Mouse (Mus musculus): ENCODE results near the gene Lrmp. TPM values are rescaled to one million over a fixed set of nuclear protein-coding genes. Genes with fewer than 3 reads are reported as not detected.

Lrmp gene
- total RNA-seq, 2 experiments from 2014 or later = 2.2 to 7.0 TPM

DNA sequence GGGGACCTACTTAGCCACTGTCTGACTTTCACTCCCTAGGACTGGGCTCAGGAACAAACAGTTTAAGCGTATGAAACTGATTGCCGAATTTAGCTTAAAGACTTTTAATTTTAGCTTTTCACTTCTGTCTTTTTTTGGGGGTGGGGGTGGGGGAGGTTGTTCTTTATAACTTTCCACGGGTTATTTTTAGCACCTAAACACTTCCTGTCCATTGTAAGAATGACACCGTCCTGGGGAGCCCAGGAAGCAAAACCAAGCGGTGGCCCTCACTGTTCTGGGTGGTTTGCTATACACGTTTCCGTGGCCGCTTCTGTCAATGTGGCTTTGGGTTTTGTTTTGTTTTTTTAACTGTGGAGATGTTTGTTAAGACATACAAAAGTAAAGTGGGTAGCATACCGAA is 14.5 kb upstream of the Lrmp start:
- intact Hi-C loops (cut with DNase I) = no loop called here
- DNase-seq = no peak

DNA sequence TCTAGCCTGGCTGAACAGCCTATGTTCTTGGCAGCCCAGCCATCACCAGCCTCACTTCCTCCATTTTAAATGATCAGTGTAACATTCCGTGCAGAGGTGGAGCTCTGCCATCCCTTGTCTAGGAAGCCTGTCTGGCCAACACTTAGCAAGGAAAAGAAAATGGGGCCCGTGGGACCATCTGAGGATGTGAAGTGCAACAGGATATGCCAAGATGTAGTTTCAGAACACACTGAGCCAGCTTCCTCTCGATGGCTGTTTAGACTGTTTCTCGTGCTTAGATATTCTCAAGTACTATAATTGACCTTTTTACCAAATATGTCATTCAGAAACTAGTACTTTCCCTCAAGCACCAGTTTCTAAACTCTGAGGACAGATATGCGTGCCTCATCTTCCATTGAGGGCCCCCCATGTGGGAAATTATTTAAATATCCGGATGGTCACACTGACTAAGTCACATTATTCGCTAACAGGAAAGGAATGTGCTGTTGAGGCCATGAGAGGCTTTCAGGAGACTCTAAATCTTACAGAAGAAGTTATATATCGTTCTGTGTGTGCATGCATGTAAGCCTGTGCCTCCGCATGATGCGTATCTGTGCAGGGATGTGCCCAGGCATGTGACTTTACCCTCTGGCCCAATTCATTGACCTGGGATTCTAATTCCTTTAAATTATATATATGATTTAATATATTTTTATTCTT is 11.1 kb upstream of the Lrmp start:
- intact Hi-C loops (cut with DNase I) = no loop called here
- DNase-seq = no peak

DNA sequence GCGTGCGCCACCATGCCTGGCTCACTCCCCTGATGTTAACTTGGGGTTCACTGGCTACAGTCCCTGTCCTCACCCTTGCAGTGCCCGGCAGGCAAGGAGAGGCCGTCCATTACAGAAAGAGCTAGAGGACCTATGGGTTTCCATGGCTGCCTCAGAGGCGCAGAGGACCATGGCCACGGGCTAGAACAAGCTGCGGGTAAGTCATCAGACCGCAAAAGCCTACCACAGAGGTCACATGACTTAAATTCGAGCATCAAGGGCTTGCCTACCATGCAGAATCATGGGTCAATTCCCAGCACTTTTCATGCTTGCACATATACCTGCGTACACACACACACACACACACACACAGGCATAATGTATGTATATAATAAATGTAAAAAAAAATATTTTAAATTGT is 10.0 kb upstream of the Lrmp start:
- DNase-seq = no peak
- intact Hi-C loops (cut with DNase I) = no loop called here

DNA sequence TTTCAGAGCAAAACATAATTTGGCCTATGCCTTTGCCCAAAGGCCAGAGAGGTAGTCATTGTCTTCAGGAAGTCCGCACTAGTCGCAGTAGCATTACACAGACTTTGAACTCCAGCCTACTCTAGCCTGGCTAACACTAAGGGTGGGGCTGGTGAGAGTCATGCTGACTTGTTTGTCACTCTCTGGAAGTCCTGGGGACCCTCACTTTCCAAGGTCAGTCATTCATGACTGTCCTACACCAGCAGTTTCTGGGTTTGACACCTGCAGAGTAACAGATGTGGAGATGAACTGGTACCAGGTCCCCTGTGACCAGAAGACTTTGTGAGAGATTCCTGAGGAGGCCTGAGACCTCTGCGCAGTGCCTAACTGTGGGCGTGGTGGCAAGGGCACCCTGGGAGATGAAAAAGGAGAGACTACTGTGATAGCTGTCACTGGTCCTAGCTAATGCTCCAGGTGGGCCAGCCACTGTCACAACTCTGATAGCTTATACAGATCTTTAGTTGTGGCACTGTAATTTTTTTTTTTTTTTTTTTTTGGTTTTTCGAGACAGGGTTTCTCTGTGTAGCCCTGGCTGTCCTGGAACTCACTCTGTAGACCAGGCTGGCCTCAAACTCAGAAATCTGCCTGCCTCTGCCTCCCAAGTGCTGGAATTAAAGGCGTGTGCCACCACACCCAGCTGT is 9.2 kb upstream of the Lrmp start:
- intact Hi-C loops (cut with DNase I) = no loop called here
- no peak for DNase-seq

DNA sequence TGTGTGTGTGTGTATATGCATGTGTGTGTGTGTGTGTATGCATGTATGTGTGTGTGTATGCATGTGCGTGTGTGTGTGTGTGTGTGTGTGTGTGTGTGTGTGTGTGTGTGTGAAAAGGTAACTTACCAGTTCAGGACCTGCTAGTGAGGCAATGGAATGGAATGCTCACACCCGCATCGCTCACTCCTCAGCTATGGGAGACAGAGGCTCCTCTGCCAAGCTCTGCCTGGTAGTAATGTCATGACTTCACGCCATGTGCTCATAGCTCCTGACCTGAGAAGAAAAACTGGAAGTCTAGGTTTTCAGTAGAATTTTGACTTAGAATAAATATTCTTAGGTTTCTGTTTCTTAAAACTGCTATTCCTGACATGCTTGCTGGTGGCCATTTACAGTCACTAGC is 4.7 kb upstream of the Lrmp start:
- no peak for DNase-seq
- intact Hi-C loops (cut with DNase I) = no loop called here

DNA sequence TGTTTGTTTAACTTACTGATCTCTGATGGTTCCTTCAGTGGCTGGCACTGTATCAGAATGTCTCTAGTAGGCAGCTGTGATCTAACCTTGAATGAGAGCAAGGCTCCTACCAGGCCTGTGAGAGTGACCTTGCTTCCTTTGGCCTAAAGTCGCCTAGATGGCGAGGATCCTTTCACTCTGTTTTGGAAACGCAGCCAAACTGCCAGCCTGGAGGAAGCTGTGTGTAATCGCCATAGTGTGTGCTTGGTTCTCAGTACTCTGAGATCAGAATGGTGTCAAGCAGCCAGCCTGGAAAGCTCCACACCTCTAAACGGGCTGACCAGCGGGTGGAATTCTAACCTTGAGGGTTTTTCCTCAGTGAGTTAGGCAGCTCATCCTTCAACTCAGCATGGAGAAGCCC is 2.6 kb upstream of the Lrmp start:
- intact Hi-C loops (cut with DNase I) = no loop called here

DNA sequence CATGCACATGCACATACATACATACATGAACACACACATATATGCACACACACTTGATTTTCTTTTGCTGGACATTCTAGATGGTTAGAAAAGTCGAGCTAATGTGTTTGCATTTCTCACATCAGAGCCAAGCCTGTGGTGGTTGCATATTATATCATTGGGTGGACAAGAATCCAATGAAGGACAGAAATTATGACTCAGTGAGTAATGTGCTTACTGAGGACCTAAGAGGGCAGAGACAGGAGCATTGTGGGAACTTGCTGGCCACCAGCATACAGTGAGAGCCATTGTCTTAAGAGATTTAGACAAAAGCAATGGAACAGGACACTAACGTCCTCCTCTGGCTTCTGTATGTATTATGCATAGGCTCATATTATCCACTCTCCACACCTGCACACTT is 892 bp upstream of the Lrmp start:
- intact Hi-C loops (cut with DNase I) = no loop called here
- DNase-seq = no peak

More for the DNA sequence above, 2.6 kb upstream of the Lrmp start:
- DNase-seq = no peak

DNA sequence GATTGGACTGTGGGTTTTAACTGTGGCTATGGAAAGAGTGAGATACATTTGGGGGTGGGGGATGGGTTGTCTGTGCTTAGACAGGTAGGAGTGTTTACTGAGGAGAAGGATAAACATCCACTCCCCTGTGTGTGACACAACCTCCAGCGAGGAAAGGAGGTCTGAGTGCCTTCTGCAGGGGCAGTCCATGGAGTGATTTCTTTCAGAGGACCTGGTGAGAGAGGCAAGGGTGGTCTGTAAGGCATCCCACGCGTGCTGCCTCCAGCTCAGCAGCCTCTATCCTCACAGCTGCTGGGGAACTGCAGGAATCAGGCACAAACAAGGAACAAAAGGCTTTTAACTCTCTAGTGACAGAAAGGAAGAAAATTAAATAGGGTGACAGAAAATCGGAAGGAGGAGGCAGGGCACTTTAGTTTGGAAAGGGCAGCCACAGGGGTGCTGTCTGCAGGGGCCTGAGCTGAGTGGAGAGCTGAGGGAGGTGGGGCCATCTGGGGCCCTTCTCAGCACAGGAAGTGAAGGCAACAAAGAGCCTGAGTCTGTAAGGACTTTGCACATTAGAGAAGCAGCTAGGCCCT is 732 bp downstream of the Lrmp start:
- intact Hi-C loops (cut with DNase I) = no loop called here
- DNase-seq = no peak

DNA sequence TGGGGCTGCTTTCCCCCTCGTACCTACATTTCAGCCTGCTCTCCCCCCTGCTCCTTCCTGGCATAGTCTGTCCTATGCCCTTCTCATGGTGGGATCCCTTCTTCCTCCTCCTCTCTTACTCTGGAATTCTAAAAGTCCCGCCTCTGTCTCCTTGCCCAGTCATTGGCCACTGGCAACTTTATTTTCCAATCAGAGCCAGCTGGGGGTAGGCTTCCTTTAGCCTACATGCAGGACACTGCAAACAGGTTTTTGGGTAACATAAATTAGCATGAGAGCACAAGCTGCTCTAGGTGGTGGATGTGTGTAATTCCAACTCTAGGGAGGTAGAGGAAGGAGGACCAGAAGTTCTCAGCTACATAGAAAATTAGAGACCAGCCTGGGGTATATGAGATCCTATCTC is 4.6 kb downstream of the Lrmp start:
- intact Hi-C loops (cut with DNase I) = no loop called here
- no peak for DNase-seq

DNA sequence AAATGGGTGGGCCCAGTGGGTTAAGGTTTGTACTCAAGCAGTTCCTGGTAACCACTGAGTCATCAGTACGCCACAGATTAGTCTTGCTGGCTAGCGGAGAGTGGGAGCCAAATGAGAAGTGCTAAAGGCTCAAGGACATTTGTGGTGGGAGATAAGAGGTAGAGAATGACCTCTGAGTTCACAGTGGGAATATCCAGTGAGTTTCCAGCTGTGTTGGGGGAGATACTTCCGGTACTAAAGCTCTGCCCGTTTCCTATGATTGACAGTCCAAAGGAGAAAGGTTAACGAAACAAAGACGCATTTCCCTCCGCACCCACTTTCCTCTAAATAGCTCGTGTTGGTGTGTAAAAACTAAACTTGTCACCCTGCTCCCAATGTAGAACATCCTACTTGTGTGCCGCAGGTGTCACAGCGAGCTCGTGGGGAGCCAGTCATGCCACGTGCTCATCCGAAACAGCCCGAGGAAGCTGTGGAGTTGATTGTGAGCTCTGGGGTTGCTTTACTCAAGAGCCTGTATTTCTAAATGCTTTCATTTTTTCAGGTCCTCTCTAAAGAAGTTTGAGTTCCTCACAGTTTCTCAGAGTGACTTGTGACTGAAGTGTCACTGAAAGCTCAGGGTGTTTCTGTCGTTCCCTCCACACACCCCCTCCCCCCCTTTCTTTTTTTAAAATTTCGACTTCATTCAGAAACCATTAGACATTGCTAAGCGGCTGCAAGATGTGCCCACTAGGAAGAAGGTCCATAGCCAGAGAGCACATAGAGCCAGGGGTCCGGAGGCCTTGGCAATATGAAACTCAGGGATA is 5.5 kb downstream of the Lrmp start:
- intact Hi-C loops (cut with DNase I) = no loop called here

DNA sequence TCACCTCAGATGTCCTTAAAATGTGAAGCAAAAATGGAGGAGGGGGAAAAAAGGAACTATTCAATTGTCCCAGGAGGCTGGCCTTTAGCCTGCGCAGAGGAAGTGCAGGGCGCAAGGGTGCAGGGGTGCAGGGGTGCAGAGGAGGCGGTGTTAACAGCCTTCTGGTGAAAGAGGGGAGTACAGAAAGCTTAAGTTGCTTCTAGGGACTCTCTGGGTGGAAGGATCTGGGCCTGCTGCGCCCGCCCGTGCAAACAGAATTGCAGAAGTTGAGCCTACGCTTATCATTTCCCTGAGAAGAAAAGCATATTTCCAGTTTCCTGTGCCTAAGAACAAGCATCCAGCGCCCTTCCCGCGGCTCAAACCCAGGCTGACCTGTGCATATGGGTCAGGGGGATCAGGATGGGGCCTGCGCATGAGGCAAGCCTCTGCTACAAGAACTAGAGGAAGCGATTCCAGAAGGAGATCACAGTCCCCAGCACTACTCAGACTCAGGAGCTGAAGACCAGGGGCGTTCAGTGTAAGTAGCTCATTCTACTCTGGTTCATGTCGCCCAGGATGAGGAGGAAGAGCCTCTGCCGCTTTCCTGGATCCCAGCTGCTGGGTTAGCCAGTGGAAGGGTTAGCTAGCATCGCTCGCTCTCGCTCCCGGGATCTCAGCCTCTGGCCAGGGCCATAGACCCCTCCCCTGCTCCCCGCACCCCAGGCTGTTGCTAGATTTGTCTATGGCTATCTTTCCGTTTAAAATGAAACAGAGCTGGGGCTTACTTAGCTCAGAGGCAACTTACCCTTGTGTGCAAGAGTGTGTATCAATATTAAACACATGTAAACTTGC is 6.4 kb downstream of the Lrmp start:
- intact Hi-C loops (cut with DNase I) = no loop called here

More for the DNA sequence above, 5.5 kb downstream of the Lrmp start:
- DNase-seq = peak; percentile 13 to 14

DNA sequence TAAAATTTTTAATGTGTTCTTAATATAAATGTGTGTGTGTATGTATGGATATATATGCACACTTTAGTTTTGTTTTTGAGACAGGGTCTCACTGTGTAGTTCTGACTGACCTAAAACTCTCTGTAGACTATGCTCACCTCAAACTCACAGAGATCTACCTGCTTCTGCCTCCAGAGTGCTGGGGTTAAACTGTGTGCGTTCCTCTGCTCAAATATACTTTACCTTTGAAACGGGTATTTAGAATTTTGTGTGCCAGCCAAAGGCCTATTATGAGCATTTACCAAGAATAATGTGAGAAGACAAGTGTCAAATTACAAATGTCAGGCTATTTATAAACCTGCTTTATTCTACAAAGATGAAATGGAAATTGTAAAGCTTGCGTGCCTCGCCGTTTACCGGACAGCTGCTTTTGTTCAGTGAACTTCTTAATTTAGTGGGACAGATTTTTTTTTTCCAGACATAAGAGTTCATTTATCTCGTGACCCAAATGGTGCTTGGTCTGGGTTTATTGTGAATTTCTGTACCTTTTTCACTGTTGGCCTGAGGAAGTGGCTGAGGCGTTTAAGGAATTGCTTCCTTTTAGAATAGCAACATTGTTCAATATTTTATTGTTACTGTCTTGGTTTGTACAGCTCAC is 7.1 kb downstream of the Lrmp start:
- intact Hi-C loops (cut with DNase I) = no loop called here
- DNase-seq = no peak

More for the DNA sequence above, 6.4 kb downstream of the Lrmp start:
- DNase-seq = peak; percentile 21

DNA sequence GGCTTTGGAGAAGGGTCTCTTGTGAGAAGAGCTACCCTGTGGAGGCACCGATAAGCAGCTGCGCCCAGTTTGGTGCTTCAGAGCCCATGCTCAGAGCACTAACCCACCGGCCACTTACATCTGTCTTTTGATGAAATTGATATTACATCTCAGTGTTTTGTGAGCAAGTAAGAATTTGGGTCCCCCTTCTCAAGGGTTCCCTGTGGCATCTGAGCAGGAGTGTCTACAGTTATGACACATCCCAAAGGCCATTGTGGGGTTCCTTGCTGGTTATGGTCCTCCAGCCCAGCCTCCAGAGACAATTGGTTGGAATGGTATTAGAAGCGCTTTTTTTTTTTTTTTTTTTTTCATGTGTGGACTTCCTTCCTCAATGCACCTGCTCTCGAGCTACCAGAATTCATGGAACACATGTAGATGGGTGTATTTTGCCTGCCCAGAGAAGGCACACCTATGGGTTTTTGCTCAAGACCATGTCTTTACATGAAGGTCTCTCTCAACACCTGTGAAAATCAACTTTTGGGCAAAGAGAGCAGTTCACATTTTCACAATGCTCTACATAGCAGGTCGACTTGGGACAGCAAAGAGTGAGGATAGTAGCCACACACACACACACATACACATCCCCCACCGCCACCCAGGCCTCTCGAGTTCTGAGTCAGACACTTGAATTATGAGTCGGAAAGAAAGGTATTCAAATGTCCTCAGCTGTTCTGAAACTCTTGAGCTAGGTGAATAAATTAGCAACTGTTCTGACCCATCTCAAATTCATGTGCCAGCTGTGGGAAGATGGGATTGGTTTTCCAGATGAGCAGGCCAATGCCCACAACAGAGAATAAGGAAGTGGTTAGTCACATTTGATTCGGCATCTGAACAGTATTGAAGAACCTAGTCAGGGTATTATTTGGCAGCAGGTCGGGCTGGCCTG is 7.9 kb downstream of the Lrmp start:
- intact Hi-C loops (cut with DNase I) = no loop called here
- DNase-seq = no peak

DNA sequence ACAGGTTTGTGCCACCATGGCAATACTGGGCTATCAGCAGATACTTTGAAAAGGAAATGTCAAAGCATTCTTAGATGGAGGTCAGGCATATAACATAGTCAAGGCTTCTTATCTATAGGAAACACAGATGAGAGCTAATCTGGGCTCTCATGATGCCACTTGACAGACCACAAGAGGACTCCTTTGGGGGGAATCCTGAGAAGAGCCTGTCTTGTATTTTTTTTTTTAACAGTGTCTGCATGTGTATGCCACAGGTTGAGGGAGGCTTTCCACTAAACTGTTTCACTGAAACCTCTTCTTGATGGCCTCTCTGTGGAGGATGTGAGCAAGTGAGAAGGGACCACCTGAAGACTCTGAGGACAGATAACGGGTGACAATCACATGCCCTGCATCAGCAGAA is 9.2 kb downstream of the Lrmp start:
- intact Hi-C loops (cut with DNase I) = loop anchor here (5.0 kb wide), 2 partner anchors 37 to 48 kb away; no protein-coding TSS in a partner anchor
- DNase-seq = no peak

DNA sequence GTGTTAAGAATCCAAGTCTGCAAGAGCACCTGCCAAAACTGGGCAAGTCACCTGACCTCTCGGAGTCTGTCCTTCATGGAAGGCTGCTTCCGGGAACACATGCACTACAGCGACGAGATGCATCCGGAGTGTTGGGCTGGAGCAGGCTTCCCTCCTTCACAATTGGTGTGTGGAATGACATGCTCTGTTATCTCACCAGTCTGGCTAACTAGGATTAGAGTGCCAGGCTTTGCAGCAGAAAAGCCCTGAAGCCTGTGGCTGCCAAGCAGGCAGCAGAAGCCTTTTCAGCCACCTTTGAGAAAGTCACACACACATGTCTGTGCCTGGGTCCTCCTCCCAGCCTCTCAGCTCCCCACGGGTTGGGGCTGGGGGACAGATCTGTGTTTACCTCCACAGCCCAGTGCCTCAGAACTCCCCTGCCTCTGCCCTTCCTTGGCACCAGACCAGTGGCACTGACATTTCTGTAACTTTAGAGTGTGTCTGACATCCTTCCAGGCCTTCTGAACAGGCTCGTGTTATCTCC is 10.2 kb downstream of the Lrmp start:
- intact Hi-C loops (cut with DNase I) = loop anchor here (5.0 kb wide), 2 partner anchors 38 to 47 kb away; no protein-coding TSS in a partner anchor
- DNase-seq = peak; percentile 38 to 54

DNA sequence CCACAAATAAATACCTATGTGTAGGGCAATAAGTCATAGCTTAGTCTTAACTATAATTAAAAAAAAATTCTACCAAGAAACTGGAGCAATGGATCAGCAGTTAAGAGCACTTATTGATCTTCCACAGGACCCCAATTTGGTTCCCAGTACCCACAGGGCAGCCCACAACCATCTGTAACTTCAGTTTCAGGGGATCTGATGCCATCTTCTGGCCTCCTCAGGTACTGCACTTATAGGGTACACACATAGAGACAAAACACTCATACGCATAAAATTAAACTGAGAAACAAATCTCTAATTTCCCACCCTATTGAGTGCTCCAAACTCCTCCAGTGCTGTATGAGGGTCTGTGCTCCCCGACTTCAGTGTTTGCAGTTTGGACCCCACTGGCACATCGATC is 12.2 kb downstream of the Lrmp start:
- DNase-seq = no peak
- intact Hi-C loops (cut with DNase I) = loop anchor here (5.0 kb wide), 2 partner anchors 40 to 45 kb away; no protein-coding TSS in a partner anchor

DNA sequence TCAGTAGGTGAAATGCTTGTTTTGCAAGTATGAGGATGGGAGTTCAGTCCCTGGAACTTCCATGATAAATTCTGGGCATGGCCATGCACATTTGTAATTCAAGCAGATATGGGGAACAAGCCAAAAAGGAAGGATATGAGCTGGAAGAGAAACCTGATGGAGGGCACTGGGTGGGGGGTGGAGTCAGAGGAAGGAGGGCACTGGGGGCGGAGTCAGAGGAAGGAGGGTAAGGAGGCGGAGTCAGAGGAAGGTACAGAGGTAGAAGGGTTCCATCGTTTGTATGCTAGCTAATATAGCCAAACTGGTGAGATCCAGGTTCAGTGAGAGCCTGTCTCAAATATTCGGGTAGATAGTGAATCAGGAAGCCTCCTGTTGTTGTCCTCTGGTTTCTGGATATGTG is 14.1 kb downstream of the Lrmp start:
- DNase-seq = no peak
- intact Hi-C loops (cut with DNase I) = loop anchor here (5.0 kb wide), 2 partner anchors 42 to 43 kb away; no protein-coding TSS in a partner anchor

DNA sequence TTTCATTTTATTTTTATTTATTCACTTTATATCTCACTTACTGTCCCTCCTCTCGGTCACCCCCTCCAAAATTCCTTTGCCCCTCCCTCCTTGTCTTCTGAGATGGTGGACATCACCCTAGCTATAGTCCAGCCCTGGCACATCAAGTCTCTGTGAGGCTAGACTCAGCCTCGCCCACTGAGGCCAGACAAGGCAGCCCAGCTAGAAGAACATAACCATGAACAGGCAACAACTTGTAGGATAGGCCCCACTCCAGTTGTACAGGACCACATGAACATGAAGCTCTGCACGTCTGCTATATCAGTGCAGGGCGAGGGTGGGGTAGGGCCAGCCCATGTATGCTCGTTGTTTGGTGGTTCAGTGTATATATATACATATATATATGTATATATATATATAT is 16.5 kb downstream of the Lrmp start:
- intact Hi-C loops (cut with DNase I) = no loop called here

More for the DNA sequence above, 16.5 kb downstream of the Lrmp start:
- DNase-seq = no peak
